Mouse (Mus musculus) G1E (cell line): ENCODE measurements around the gene Myo19.

Source experiments
- CTCF ChIP-seq: IDR thresholded peaks from 2 replicates; pipeline ENCODE4 v1.5.1; 2012; ENCODE audit warnings: low read depth, low read length, inconsistent platforms, mixed read lengths
- GATA1 ChIP-seq: IDR thresholded peaks from 2 replicates; pipeline ENCODE4 v1.6.1; 2012; ENCODE audit warnings: borderline replicate concordance, low read length, inconsistent platforms, mixed read lengths
- POLR2AphosphoS5 ChIP-seq: IDR thresholded peaks from 2 replicates; pipeline ENCODE4 v1.6.1; 2012; ENCODE audit warnings: low read depth, low read length, inconsistent platforms; ENCODE audit not compliant: insufficient replicate concordance
- TAL1 ChIP-seq: conservative IDR thresholded peaks from 2 replicates; pipeline ENCODE4 v1.6.1; 2012; ENCODE audit warnings: low read depth, low read length, inconsistent platforms, mixed read lengths

DNA sequence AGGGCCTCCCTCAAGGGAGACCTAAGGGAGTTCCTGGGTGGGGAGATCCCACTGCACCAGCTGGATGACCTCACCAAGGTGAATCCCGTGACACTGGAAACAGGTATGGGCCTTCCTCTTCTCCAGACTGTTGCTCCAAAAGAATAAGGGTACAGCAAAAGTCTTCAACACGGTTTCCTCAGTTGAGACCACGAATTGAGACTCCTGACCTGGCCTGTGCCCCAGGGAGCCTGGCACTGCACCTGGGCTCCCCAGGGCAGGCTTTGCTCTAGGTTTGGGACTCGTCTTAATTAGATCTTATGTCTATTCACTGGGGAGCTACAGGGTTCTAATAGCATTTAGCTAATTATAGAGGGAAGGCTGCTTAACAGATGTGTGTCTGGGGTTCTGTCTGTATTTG is 5.3 kb downstream of the Myo19 start:
- TF ChIP-seq CTCF (no peak), GATA1 (no peak), POLR2AphosphoS5 (no peak), TAL1 (no peak)
